Mouse (Mus musculus): ENCODE results near the gene Olfr1232. TPM values are rescaled to one million over a fixed set of nuclear protein-coding genes. Genes with fewer than 3 reads are reported as not detected.

Gene Olfr1232
- polyA plus RNA-seq (2021; fragmentation: Nextera tagmentation): not detected in 2 replicates
- long read RNA-seq, experiment 1: 0 reads
- long read RNA-seq, experiment 2: 0 reads

DNA sequence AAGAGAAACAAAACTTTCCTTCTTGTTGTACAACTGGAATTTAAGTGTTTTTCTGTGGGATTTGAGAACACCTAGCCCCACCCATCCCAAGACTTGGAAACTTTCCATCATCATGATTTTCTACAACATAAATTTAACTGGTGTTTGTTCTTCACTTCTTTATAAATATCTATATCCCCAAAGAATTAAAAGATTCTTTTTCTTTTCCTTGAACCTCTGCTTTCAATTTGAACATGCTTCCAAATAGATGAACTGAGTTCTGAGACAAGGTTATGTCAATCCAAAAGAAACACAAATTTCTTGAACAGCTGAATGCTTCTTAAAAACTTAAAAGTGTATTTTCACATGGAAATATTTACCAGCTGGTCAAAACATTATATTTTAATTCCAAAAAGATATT is at the start of gene Olfr1232:
Gene Olfr1232, minus strand, starts transcription at position 101 of the 400 bp plus-strand sequence.

GRCm38 (mm10) chr2:89364765-89365164 is 35.3 kb upstream of the Olfr1232 start, which contains the start of gene Olfr1234:
Gene Olfr1234 (minus strand): TSS chr2:89364865.

DNA sequence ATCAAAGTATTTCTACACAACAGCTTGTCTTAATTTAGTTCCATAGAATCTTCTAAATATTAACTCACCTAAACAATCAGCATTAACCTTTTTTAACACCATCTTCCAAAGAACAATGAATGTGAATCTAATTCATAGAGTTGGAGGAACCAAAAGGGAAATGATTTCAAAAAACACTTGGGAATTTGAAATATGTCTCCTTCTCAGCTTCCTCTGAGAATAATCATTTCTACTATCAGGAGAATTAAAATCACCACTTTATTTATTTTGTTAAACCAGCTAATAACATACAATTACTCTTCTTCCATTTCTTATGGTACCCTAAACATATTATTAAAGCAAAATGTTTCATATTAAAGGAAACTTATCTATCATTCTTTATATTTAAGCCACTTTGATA is 12.8 kb upstream of the Olfr1232 start, which contains the start of gene Olfr1233:
Gene Olfr1233, minus strand, starts transcription at position 101 of the 400 bp plus-strand sequence.

DNA sequence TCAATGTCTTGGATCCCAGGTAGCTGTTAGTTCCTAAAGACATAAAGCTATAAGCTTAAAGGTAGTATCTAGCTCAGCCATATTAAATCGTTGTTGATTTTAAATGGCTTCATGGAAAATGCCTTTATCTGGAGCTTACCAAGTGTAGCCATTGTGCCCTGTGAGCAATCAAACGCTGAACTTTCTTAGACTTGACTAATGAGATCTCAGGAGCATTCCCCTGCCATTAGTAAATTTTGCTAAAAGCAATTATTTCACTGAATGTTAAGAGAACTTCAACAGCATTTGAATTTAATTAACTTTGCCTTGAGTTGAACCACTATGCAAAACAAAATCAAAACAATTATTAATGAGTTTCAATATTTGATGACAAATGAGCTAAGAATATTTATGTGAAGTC is 22.5 kb downstream of the Olfr1232 start, which contains the start of gene Olfr1231:
Gene Olfr1231, minus strand, starts transcription at position 101 of the 400 bp plus-strand sequence.

DNA sequence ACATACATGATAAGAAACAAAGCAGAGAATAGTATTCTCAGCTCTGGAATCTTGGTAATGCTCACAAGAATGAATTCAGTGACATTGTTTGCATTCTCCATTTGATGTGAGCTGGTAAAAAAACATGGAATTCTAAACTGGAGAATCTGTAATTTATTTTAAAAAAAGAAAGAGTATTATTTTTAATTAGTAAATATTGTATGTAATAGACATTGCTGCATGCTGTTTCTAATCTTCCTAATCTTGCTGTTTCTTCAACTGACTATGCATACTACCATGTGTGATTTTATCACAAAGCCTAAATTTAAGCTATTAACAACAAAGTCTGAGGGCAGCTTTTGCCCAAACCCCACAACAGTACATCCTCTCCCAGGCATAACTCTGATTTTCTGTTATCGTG is 32.3 kb downstream of the Olfr1232 start, which contains the start of gene Olfr1230:
Gene Olfr1230, minus strand, starts transcription at position 101 of the 400 bp plus-strand sequence.

GRCm38 (mm10) chr2:89287914-89288313 is 41.6 kb downstream of the Olfr1232 start, which contains the start of gene Olfr1229:
Gene Olfr1229 (minus strand): TSS chr2:89288014.

Other genes with a start within 250 kb of the Olfr1232 start
- not detected in 2 replicates for gene Olfr1219, start 246.2 kb downstream of the Olfr1232 start, polyA plus RNA-seq (2021; fragmentation: Nextera tagmentation)
- gene Olfr1220, start 222.8 kb downstream of the Olfr1232 start, polyA plus RNA-seq (2021; fragmentation: Nextera tagmentation): not detected in 2 replicates
- not detected in 2 replicates for gene Olfr1221, start 212.4 kb downstream of the Olfr1232 start, polyA plus RNA-seq (2021; fragmentation: Nextera tagmentation)
- gene Olfr1222, start 196.6 kb downstream of the Olfr1232 start, polyA plus RNA-seq (2021; fragmentation: Nextera tagmentation): not detected in 2 replicates
- gene Olfr1223, start 178.1 kb downstream of the Olfr1232 start, polyA plus RNA-seq (2021; fragmentation: Nextera tagmentation): not detected in 2 replicates
- gene Olfr1224-ps1, start 165.6 kb downstream of the Olfr1232 start, polyA plus RNA-seq (2021; fragmentation: Nextera tagmentation): not detected in 2 replicates
- gene Olfr1225, start 155.0 kb downstream of the Olfr1232 start, polyA plus RNA-seq (2021; fragmentation: Nextera tagmentation): not detected in 2 replicates
- not detected in 2 replicates for gene Olfr1226, start 129.6 kb downstream of the Olfr1232 start, polyA plus RNA-seq (2021; fragmentation: Nextera tagmentation)
- gene Olfr1228, start 75.6 kb downstream of the Olfr1232 start, polyA plus RNA-seq (2021; fragmentation: Nextera tagmentation): not detected in 2 replicates
- gene Olfr1229, start 41.7 kb downstream of the Olfr1232 start, polyA plus RNA-seq (2021; fragmentation: Nextera tagmentation): not detected in 2 replicates
- not detected in 2 replicates for gene Olfr1230, start 32.4 kb downstream of the Olfr1232 start, polyA plus RNA-seq (2021; fragmentation: Nextera tagmentation)
- gene Olfr1231, start 22.6 kb downstream of the Olfr1232 start, polyA plus RNA-seq (2021; fragmentation: Nextera tagmentation): not detected in 2 replicates
- gene Olfr1233, start 12.7 kb upstream of the Olfr1232 start, polyA plus RNA-seq (2021; fragmentation: Nextera tagmentation): not detected in 2 replicates
- not detected in 2 replicates for gene Olfr1234, start 35.2 kb upstream of the Olfr1232 start, polyA plus RNA-seq (2021; fragmentation: Nextera tagmentation)
- not detected in 2 replicates for gene Olfr1238, start 80.0 kb upstream of the Olfr1232 start, polyA plus RNA-seq (2021; fragmentation: Nextera tagmentation)
- not detected in 2 replicates for gene Olfr1239, start 90.7 kb upstream of the Olfr1232 start, polyA plus RNA-seq (2021; fragmentation: Nextera tagmentation)
- not detected in 2 replicates for gene Olfr1240, start 113.3 kb upstream of the Olfr1232 start, polyA plus RNA-seq (2021; fragmentation: Nextera tagmentation)
- not detected in 2 replicates for gene Olfr1241, start 157.5 kb upstream of the Olfr1232 start, polyA plus RNA-seq (2021; fragmentation: Nextera tagmentation)
- not detected in 2 replicates for gene Olfr1242, start 168.7 kb upstream of the Olfr1232 start, polyA plus RNA-seq (2021; fragmentation: Nextera tagmentation)
- not detected in 2 replicates for gene Olfr1243, start 201.8 kb upstream of the Olfr1232 start, polyA plus RNA-seq (2021; fragmentation: Nextera tagmentation)
- not detected in 2 replicates for gene Olfr1245, start 248.8 kb upstream of the Olfr1232 start, polyA plus RNA-seq (2021; fragmentation: Nextera tagmentation)

Data from left cerebral cortex, adult 6 months (tissue).